Mouse (Mus musculus): ENCODE results near the gene Lhpp. TPM values are rescaled to one million over a fixed set of nuclear protein-coding genes. Genes with fewer than 3 reads are reported as not detected.

Lhpp gene
- total and polyA plus RNA-seq, 3 experiments: 23.0 to 38.6 (median 25.2) TPM

DNA sequence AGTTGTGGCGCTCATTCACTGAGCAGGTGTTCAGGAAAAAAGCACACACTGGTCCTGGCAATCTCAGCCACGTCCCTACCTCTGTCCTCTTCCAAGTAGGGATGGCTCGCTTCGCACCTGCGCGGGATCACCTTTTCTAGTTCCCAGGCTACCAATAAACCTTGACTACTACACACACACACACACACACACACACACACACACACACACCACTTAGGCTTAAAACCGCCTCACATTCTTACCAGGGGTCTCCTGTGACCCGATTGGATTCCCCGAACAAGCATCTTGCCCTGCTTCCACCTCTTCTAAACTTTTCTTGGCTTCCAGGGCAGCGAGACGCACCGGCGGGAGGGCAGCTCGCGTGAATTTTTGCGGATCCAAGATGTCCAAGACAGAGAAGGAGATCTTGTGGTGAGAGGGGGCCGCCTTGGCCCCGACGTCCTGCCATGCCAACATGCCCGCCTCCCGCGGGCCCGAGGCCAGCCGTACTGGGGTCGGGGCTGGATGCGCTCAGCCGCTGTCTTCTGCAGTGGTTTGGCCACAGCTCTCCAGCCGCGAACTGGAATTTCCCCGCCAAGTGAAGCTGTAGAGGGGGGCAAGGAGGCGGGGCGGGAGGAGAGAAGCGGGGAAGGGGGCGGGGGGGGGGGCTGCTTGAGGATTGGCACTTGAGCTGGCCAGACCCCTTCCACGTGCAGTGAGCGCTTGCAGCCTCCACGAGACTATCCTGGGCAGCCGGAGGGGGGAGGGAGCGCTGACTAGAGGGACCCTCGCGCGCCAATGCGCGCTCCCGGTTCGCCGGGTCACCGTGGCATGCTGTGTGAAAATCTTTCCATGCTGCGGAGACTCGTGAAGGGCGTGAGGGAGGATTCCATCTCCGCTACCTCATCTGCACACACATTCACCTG lies 11.1 kb upstream of the Lhpp start, which contains the start of gene Nkx1-2:
Gene Nkx1-2, minus strand, starts transcription at position 567 of the 905 bp plus-strand sequence.
- DNase-seq: no peak

DNA sequence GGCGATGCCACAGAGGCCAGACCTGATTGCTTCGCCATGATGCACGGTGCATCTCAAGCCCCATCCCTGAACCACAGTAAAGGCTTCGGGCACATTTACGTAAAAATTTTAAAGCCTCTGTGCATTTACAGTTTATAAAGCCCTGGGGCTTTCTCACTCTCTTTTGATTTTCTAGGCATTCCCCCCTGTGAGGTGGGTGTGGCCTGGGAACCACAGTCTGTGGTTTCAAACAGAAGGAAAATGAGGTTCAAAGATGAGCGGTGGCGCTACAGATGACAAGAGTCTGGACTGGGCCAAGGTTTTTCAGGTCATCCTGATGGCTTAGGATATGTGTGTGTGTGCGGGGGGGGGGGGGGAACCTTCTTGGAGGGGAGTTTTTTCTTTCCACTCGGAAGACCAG lies 10.4 kb upstream of the Lhpp start:
- DNase-seq: no peak

DNA sequence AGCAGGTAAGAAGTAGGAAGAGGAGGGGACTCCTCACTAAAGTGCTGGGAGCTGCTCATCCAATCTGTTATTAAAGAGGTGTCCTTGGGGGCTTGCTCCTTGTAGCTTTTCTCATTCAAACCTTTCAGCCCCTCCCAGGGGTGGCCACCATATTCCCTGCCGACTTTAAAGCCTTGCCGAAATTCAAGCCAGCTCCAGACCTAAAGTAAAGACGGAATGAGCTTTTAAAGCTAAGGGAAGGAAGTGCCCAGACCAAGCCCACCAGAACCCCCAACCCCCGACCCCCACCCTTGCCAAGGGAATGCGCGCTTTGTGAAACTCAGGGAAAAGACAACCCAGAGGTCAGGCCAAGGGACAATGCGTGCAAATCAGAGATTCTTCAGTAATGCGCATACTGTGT lies 9.5 kb upstream of the Lhpp start:
- no peak for DNase-seq

DNA sequence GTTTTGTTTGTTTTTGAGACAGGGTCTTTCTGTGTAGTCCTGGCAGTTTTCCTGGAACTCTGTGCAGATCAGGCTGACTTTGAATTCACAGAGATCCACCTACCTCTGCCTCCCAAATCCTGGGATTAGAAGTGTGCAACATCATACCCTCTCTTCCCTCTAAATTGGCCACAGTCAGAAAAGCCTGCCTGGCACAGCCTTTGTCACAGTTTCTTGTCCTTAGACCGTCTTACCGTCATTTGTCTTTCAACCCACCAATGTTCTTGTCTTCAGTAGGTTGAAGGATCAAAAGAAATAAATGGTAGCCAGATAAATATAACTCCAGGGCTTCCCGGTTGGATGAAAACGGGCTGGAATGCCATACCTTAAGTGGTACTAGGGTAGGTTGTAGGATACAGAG lies 5.7 kb upstream of the Lhpp start:
- DNase-seq: no peak

DNA sequence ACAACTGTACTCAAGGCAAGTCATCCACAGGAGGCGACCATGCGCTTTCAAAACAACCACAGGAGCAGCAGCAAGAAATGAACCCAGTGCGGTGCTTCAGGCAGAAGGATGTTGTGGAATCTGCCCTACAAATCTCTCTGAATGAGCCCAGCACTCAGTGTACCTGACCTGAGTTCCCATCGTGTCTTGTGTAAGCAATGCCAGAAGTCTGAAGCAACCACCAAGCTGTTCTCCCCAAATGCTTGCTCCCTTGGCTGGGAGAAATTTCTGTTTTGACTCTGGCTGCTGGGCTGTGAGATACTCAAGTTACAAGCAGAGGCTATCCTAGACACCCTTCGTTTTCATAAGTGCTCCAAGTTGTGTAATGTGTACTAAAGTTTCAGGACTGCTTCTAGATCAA lies 4.7 kb upstream of the Lhpp start:
- DNase-seq: no peak

DNA sequence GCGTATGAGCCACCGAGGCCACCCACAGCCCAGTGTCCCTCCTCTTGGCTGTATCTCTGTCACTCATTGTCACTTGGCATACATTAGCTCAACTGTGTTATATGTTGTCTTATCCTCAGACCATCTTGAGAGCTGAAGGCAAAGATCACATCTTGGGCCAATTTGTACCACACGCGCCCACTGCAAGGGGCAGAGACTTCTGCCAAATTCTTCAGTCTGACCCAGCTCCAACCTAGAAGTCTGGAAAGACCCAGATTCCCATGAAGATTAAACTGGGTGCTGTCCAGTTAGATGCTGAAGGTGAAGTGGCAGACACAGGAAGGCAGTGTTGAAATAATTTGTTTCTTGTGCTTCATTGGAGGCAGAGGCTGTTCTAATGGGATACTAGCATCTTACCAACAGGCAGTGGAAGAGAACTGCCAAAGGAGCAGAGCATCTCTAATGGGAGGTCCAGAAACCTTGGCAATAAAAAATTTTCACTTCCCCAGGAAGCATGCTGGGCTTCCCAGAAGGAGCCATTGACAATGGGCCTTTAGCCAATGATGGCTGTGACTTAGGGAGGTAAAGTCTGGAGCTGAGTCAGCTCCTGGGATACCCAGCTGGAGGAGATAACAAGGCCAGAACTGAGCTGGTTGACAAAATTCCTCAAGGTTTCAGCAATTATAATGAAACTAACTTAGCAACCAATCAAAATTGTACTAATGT lies 2.0 kb upstream of the Lhpp start:
- no peak for DNase-seq

DNA sequence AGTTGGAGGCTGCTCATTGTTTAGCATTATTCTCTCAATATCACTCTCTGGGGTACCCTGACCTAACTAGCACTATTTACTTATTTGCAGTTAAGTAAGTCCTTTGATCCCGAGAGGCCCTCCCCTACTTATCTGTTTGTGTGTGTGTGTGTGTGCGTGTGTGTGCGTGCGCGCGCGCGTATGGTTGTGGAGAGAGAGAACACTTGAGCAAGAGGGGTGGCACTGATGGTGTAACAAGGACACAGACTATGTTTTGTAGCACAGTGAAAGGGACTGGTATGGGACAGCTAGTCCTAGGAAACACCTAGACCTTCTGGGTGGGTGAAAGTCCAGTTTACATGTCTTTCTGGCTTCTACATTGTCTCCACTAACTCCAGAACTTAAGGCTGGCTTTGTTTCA lies 1.1 kb downstream of the Lhpp start:
- no peak for DNase-seq

DNA sequence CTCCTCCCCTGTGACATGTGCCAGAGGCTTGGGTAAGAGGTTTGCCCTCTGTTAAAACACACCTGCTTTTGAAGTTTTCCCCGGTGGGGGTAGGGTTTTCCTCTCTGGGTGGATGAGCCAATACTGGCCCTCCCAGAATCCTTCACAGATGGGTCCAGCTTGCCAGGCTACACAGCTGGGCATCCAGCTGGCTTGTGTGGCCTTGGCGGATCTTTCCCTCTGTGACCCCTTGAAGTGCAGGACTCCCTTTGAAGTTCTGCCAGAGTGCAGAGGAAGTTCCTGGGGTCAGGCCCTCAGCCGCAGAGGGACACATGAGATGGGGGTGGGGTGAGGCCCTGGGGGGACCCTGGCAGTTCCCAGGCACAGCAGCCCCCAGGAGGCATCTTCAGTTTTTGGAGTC lies 4.9 kb downstream of the Lhpp start:
- peak; percentile 65 for DNase-seq

DNA sequence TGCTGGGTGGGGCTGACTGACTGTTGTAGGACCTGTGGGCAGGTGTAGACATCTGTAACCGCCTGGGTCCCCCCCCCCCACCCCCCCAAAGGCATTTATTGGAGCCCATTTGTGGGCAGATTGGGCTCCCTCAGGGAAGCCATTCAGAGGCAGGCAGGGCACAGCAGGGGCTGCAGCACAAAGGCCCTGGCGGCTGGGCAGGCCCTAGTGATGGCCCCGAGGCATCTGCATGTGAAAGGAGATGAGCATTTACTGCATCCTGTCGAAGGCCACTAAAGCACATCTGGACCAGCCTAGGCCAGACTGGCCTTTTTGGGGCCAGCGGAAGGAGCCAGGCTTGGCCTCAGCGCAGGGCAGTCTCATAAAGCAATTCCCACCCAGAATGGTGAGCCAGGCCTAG lies 6.0 kb downstream of the Lhpp start:
- no peak for DNase-seq

DNA sequence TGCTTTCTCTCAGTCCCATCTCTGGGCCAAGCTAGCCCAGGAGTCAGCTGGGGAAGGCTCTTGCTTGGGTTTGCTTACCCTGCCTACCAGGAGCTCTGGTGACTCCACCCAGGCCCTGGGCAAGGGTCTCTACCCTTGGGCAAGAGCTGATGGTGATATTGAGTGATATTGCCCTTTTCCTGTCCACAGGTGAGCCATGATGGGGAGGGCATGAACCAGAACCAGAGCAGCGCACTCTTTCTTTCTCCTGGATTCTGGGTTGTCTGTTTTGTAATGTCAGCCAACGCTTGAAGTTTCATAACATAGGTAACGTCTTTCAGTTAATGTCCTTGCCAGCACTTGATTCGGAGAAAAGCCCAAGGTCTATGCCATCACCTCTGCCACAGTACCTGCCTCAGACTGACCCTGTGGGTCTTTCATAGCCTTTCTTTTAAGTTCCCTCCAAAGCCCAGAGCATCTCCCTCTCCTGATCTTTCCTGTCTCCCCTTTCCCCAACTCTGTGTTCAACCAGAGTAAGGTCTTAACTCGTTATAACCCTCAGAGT lies 6.7 kb downstream of the Lhpp start:
- no peak for DNase-seq

DNA sequence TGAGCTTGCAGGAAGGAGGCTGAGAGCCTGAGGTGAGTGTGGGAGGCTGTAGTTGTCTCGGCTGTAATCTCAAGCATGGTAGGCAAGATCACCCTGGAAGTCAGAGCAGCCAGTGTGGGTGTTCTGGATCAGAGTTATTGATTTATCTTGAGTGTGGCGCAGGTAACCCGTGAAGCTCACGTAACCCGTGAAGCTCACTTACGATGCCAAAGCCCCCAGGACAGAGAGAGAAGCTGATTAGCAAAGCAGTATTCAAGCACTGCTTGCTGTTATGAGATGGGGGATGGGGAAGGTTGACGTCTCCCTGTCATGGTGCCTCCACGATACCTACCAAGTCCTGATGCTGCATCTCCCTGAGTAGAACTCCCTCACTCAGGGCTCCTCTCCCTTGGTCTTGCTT lies 9.1 kb downstream of the Lhpp start:
- DNase-seq: no peak

DNA sequence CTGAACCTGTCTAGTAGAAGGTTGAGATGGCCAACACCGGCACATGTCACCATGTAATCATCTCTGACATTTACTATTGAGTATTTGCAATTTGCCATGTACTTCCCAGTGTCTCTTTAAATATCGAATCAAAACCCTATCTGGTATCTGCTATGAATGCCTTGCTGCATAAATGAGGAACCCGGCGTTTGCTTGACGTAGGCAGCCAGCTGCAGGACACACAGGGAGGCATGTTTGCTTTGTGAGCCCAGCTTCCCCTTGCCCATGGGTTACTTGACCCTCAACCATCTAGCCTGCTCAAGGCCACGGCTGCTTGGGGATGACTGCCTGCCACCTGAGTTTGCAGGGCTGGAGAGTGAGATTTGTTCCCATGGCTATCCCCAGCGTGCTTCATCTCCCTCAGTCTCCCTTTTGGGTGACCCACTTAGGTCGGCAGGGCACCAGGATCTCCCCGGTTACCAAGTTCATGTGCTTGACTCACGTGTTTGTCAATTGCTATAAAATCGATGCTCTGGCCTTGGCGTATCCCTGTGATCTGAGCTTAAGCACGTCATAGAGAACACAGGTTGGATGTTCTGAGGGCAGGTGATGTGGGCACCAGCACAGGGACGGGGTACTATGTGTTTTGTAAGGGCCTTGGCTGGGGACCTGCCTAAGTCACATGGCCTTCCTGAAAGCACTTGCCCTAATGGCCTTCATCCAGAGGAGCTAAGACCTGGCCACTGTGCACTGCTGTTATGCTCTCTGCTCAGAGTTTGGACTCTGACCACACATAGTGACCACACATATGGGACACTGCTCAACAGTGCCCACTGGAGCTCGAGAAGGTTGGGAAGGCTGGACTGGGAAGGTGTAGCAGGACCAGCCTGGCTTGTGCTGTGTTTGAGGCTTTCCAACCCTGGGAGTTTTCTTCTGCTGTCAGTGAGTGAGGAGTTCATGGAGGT lies 9.8 kb downstream of the Lhpp start:
- DNase-seq: peak; percentile 12

DNA sequence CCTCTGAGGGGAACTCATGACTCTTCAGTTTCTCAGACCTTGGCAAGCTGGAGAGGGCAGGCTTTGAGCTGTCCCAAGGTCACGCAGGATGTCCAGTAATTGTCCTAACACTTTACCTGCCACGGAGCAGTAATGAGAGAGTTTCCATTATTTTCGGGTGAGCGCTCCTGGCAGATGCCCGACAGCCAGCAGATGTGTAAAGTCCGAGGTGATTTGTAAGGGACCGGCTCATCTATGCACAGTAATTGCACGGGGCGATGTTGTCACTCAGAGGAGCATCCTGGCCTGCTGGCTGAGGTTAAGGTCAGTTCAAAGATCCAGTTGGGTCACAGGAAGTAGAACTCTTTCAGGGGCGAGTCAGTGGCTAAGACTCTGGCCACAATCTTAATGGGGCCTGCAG lies 13.7 kb downstream of the Lhpp start:
- DNase-seq: peak; percentile 17

DNA sequence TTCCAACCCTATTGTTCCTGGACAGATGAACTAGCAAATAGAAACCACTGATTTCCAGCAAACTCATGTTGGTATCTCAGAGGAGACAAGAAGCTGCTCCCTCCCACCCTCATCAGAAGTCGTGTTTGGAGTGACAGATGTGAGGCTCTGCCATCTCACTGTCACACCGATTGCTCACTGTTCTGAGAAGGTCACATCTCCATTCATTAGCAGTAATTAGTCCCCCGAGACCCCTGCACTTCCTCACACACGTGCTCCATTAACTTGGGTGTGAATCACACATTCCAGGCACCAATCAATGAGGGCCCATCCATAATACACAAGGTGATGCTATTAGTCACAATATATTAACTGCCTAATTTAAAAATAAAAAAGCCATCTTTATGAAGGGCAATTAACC lies 15.7 kb downstream of the Lhpp start:
- DNase-seq: no peak

DNA sequence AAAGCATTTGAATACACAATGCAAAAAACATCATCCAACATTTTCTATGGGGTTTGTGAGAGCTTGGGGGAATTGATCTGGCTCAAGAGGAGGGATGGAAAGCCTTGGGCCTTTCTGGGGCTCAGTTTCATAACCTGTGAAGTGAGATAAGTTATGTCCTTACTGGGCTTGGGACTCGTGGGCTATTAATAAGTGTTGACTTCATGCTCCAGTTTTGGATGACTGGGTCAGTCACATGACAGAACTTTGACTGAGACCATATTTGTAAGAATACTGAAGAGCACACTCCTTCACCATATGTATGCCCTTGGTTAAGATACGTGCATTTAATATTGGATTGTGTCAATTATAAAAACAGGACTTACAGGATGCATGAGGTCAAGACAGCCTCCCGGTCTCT lies 17.0 kb downstream of the Lhpp start:
- DNase-seq: no peak

DNA sequence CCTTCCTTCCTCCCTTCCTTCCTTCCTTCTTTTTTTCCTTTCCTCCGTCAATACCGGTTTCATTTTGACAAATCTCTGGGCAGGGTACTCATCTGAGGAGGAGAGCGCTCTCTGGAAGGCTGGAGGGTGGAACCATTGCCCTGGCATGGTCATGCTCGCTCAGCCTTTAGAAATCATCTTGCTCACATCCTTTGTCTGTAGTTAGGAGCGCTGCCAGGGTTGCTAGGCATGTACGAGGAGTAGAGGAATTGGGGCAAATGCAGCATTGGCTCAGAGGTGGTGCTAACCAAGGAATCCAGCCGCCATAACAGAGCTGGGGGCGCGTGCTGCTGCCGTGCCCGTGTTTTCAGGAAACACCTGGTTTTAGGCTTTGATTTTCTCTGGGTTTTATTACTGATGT lies 20.9 kb downstream of the Lhpp start:
- DNase-seq: no peak

DNA sequence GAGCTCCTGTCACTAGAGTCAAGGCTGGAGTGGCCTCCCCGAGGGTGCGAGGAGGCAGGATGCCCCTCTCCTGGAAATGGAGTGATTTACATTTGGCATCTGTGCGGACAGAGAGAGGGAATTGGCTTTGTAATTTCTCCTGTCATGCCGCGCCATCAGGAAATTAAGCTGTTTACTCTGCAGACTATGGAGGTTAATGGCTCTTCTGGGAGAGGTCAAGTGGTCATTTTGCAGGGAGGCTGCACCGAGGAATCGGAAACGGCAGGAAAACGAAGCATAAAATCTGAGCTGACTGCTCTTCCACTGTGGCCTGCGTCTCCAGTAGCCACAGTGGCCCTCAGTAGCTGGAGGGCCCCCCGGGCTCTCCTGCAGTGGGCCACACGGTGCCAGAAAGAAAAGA lies 26.9 kb downstream of the Lhpp start:
- DNase-seq: no peak

DNA sequence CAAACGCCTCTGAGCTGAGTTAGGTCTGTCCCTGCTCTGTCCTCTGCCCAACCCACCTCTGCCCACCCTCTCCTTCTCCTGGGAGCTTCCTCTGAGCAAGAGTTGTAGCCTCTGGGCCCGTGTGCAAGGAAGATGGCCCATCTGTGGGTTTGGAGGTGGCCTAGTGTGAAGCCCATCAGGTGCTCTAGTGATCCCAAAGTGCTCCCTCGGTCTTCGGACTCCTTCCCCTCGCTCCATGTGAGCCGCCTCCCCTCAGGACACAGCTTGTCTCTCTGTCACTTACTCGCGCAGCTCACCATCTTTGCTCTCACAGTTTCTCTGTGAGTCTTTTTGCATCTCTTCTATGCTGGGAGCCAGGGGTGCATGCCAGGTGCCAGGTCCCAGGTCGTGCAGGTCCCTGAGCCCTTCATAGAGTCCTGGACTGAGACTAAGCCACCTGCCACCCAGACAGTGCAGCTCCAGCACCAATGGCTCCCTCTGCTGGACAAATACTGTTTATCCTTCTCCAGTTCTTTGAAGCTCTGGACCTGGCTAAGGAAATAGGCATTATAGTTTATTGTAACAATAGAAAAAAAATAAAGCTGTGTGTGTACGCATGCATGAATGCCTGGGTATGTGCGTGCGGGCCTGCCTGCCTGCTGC lies 28.1 kb downstream of the Lhpp start:
- peak; percentile 44 for DNase-seq

DNA sequence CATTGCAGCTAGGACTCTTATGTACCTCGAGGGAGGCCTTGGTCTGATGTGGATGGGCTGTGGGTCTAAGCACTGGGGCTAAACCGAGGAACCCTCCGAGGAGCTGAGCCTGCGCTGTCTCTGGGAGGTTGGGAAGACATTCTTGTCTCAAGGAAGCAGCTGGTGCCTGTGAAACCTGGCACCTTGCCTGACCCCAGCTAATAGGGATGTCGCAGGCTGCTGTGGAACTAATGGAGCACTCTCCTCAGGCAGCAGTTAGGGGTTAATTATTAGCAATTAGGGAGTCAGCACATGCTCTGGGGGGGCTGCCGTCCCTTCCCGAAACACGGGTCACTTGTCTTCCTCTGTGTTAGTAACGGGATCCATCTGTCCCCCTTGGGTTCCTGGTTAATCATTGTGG lies 30.5 kb downstream of the Lhpp start:
- DNase-seq: no peak

DNA sequence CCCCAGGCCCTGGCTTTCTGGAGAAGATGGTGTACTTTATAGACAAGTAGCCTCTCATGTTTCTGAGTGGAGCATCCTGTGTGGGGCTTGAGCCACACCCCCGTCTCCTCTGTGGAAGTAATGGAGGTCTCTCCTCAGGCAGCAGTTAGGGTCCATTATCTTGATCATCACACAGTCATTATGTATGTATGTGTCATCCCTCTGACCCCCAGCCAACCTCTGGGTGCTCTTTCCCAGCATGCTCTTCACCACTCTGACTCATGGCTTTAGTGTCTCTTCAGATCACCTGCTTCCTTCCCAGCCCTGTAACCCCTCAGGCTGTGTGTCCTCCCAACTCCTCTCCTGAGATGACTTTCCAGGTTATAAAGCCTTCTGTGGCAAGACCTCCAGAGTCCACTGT lies 31.2 kb downstream of the Lhpp start:
- DNase-seq: no peak

DNA sequence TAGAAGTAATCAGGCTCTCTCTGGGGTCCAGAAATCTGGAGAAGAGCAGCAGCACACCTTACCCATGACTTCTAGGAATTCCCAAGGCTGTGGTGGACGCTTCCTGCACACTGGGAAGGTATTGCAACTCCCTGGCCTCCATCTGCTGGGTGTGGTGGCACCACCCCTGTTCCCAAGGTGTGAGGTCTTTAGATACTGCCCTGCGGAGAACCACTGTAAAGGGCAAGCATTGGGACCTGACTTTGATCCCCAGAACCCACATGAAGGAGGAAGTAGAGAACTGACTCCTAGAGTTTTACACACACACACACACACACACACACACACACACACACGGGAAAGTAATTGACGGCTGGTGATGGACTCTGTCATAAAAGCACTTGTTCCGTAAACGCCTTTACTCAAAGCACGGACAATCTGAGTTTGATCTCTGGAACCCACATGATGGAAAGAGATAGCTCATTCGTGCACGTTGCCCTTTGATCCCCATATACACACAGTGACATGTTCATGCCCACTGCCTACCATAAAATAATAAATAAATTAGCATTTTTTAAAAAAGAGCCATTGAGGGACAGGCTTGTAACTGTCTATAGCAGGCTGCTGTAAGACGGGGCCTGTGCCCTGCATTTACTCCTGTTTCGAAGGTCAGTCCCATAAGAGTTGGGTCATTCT lies 34.3 kb downstream of the Lhpp start:
- DNase-seq: no peak
